Mouse (Mus musculus): ENCODE measurements around the gene Olfr1150-ps1. TPM values are rescaled to one million over a fixed set of nuclear protein-coding genes. Genes with fewer than 3 reads are reported as not detected.

Gene Olfr1150-ps1
- total RNA-seq (2021) = not detected
- long read RNA-seq, experiment 1 = 0 reads
- long read RNA-seq, experiment 2 = 0 reads

DNA sequence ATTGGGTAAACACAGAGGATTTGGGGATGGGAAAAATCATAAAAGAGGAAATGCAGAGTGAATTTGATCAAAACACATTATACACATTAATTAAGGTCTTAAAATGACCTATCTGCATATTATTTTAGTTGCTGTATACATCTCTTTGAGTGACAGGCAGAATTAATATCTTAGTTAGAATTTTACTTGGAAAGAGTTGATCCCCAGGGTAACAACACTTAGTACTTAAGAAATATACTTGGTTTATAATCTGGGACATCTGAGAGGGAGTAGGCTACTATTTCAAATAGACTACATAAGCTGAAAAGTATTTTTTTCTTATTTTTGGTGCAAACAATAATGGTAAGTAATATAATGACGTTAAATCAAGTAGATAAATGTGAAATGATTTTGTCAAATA is at the start of gene Olfr1150-ps1:
TSS of gene Olfr1150-ps1 (plus strand) at position 301 of the 400 bp plus-strand sequence.
- no peak for DNase-seq (ENCODE audit: low spot score in 2 of 2)

GRCm38 (mm10) chr2:87800292-87800691 is 43.5 kb upstream of the Olfr1150-ps1 start, which contains the start of gene Olfr1143:
TSS of gene Olfr1143 (plus strand) at chr2:87800592.
- no peak for DNase-seq (ENCODE audit: low spot score in 2 of 2)

GRCm38 (mm10) chr2:87809522-87809921 is 34.3 kb upstream of the Olfr1150-ps1 start, which contains the start of gene Olfr1145:
TSS of gene Olfr1145 (plus strand) at chr2:87809822.
- no peak for DNase-seq (ENCODE audit: low spot score in 2 of 2)

GRCm38 (mm10) chr2:87830233-87830632 is 13.6 kb upstream of the Olfr1150-ps1 start, which contains the start of gene Olfr1148:
TSS of gene Olfr1148 (plus strand) at chr2:87830533.
- DNase-seq (ENCODE audit: low spot score in 2 of 2) = no peak

DNA sequence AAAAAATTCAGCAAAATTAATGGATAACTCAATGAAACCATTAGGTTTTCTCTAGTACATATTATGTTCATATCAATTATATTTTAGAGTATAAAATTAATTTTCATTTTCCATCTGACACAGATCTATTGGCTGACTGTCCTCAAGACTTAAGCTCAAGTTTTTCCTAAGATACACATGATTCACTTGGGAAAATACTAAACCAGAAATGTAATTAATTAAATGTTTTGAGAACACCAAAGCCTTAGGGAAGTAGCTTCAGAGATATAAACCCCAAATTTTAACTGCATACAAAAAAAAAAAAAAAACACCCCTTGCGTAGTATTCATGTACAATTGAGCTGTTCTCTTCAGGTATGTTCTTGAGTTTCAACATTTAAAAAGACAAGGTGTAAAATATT is 11.8 kb downstream of the Olfr1150-ps1 start, which contains the start of gene Olfr1151:
TSS of gene Olfr1151 (plus strand) at position 301 of the 400 bp plus-strand sequence.
- no peak for DNase-seq (ENCODE audit: low spot score in 2 of 2)

DNA sequence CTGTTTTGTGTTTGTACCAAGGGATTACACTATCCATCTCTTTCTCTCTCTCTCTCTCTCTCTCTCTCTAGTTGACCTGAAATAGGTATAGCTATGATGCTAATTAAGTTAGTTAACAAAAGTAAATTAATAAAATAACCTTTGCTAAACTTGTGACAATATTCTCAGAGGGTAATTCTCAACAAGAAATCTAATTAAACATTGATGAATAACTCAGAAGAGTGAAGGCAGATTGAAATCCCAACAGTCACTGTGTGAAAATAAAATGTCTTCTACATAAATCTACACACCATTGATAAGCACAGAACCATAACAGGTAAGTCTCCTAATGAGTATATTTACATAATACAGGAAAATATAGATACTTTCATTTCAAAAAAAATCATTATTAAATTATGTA is 22.4 kb downstream of the Olfr1150-ps1 start, which contains the start of gene Olfr1152:
TSS of gene Olfr1152 (plus strand) at position 301 of the 400 bp plus-strand sequence.
- no peak for DNase-seq (ENCODE audit: low spot score in 2 of 2)

- no peak for DNase-seq (ENCODE audit: low spot score in 2 of 2)
Observed at GRCm38 (mm10) chr2:87894662-87895061, 50.9 kb downstream of the Olfr1150-ps1 start, which contains the start of gene Olfr1153. TSS of gene Olfr1153 (plus strand) at chr2:87894962.

Other genes starting within 250 kb of the Olfr1150-ps1 start
- not detected for gene Olfr1130, start 237.8 kb upstream of the Olfr1150-ps1 start, total RNA-seq (2021)
- gene Olfr1131, start 216.9 kb upstream of the Olfr1150-ps1 start, total RNA-seq (2021) = not detected
- gene Olfr1132, start 206.5 kb upstream of the Olfr1150-ps1 start, total RNA-seq (2021) = not detected
- gene Olfr1133, start 196.6 kb upstream of the Olfr1150-ps1 start, total RNA-seq (2021) = not detected
- not detected for gene Olfr1134, start 185.5 kb upstream of the Olfr1150-ps1 start, total RNA-seq (2021)
- not detected for gene Olfr1135, start 170.3 kb upstream of the Olfr1150-ps1 start, total RNA-seq (2021)
- gene Olfr1136, start 150.0 kb upstream of the Olfr1150-ps1 start, total RNA-seq (2021) = not detected
- gene Olfr1137, start 130.8 kb upstream of the Olfr1150-ps1 start, total RNA-seq (2021) = not detected
- not detected for gene Olfr1138, start 104.0 kb upstream of the Olfr1150-ps1 start, total RNA-seq (2021)
- gene Olfr1140, start 100.2 kb upstream of the Olfr1150-ps1 start, total RNA-seq (2021) = not detected
- not detected for gene Olfr1141, start 90.0 kb upstream of the Olfr1150-ps1 start, total RNA-seq (2021)
- gene Olfr152, start 64.5 kb upstream of the Olfr1150-ps1 start, total RNA-seq (2021) = not detected
- gene Olfr1143, start 43.4 kb upstream of the Olfr1150-ps1 start, total RNA-seq (2021) = not detected
- not detected for gene Olfr1145, start 34.2 kb upstream of the Olfr1150-ps1 start, total RNA-seq (2021)
- not detected for gene Olfr1148, start 13.5 kb upstream of the Olfr1150-ps1 start, total RNA-seq (2021)
- not detected for gene Olfr1151, start 11.9 kb downstream of the Olfr1150-ps1 start, total RNA-seq (2021)
- gene Olfr1152, start 22.5 kb downstream of the Olfr1150-ps1 start, total RNA-seq (2021) = not detected
- not detected for gene Olfr1153, start 51.0 kb downstream of the Olfr1150-ps1 start, total RNA-seq (2021)
- not detected for gene Olfr1154, start 61.2 kb downstream of the Olfr1150-ps1 start, total RNA-seq (2021)
- gene Olfr1155, start 101.1 kb downstream of the Olfr1150-ps1 start, total RNA-seq (2021) = not detected
- gene Olfr1156, start 109.1 kb downstream of the Olfr1150-ps1 start, total RNA-seq (2021) = not detected
- gene Olfr1157, start 124.3 kb downstream of the Olfr1150-ps1 start, total RNA-seq (2021) = not detected
- gene Olfr74, start 130.7 kb downstream of the Olfr1150-ps1 start, total RNA-seq (2021) = not detected
- gene Olfr1158, start 146.1 kb downstream of the Olfr1150-ps1 start, total RNA-seq (2021) = not detected
- not detected for gene Olfr1160, start 164.3 kb downstream of the Olfr1150-ps1 start, total RNA-seq (2021)
- gene Olfr1161, start 178.8 kb downstream of the Olfr1150-ps1 start, total RNA-seq (2021) = not detected
- gene Olfr73, start 193.7 kb downstream of the Olfr1150-ps1 start, total RNA-seq (2021) = not detected
- not detected for gene Olfr1162, start 207.1 kb downstream of the Olfr1150-ps1 start, total RNA-seq (2021)
- gene Olfr1163, start 227.8 kb downstream of the Olfr1150-ps1 start, total RNA-seq (2021) = not detected
- gene Olfr1164, start 250.0 kb downstream of the Olfr1150-ps1 start, total RNA-seq (2021) = not detected